Mouse (Mus musculus) hindbrain, embryonic 16.5 days (tissue): ENCODE data around the gene Dhx32. TPM values are rescaled to one million over a fixed set of nuclear protein-coding genes. Genes with fewer than 3 reads are reported as not detected.

Experiments used
- polyA plus RNA-seq: library from polyadenylated mRNA; unstranded; fragments of >200 nt; fragmentation: Nextera tagmentation; extraction: Ambion mirVana; gene quantifications from 2 replicates; pipeline ENCODE4 v1.2.1, GENCODE M21; 2015

Gene Dhx32
- polyA plus RNA-seq, 1 experiment from 2014 or later = 43.8 TPM

Other genes with a start within 250 kb of the Dhx32 start
- not detected in 2 replicates for gene Tex36, start 180.6 kb downstream of the Dhx32 start, polyA plus RNA-seq
- 14.9 and 21.5 TPM in 2 replicates for gene Edrf1, start 145.2 kb downstream of the Dhx32 start, polyA plus RNA-seq
- 0.10 and 0.16 TPM in 2 replicates for gene Mmp21, start 102.7 kb downstream of the Dhx32 start, polyA plus RNA-seq
- 93.2 and 99.4 TPM in 2 replicates for gene Bccip, start 73.4 kb downstream of the Dhx32 start, polyA plus RNA-seq
- gene Uros, start 72.7 kb downstream of the Dhx32 start, polyA plus RNA-seq = 51.9 and 52.0 TPM in 2 replicates
- 4.6 and 5.5 TPM in 2 replicates for gene Fank1, start 5.9 kb downstream of the Dhx32 start, polyA plus RNA-seq